Mouse (Mus musculus) liver, adult 2 months (tissue): ENCODE results near the gene Pde4d.

Experiments used
- CTCF ChIP-seq: fragments of 200-500 bp; IDR thresholded peaks from 2 replicates; pipeline ENCODE4 v1.5.1; 2011; ENCODE audit warnings: low read depth, low read length, control low read depth
- POLR2A ChIP-seq: fragments of 200-500 bp; IDR thresholded peaks from 2 replicates; pipeline ENCODE4 v1.6.1; 2011; ENCODE audit warnings: low read length, control low read depth; ENCODE audit not compliant: insufficient read depth; ENCODE audit errors: extremely low read depth

- TF ChIP-seq POLR2A, result no peak
- TF ChIP-seq CTCF, result no peak
These were observed 1338.9 kb downstream of the Pde4d start for GRCm38 (mm10) chr13:109788604-109789003.
